Mouse (Mus musculus) CD4-positive naive resting alpha-beta T cell, adult 76 days (primary cell): ENCODE data around the gene Ptpro. TPM values are rescaled to one million over a fixed set of nuclear protein-coding genes. Genes with fewer than 3 reads are reported as not detected.

Source experiments
- total RNA-seq: library from RNA; stranded (reverse); gene quantifications from one replicate; pipeline ENCODE4 v1.2.4, GENCODE M21; 2023

Ptpro gene
- 0.47 TPM for total RNA-seq

GRCm38 (mm10) chr6:137252194-137252886 lies at the start of gene Ptpro:
Gene Ptpro, plus strand, starts transcription at chr6:137252319.

Other genes starting within 250 kb of the Ptpro start
- not detected for gene Rerg, start 81.8 kb upstream of the Ptpro start, total RNA-seq